Mouse (Mus musculus) liver, embryonic 11.5 days (tissue): ENCODE measurements at regions not wholly inside any gene's neighbourhood (a gene's known extent, or its start where the extent isn't known, plus 50 kb on each side); places are given as distances from the start of the nearest gene placed in this dataset.

Source experiments
- ATAC-seq: fragments of 200-750 bp; cut with Nextera tagmentation; replicated peaks from 2 replicates; pipeline ENCODE4 v1.8.0; 2017; ENCODE audit warnings: moderate number of reproducible peaks, mild to moderate bottlenecking, moderate TSS enrichment, moderate library complexity; ENCODE audit not compliant: low FRiP score
- DNase-seq: peaks from one replicate; pipeline ENCODE4 v3.0.0-alpha.2; 2017; ENCODE audit warnings: low spot score
- H3K27ac ChIP-seq: fragments of 300-500 bp; sonication (generic); 2 replicates; pipeline ENCODE4 v1.5.1; 2014; ENCODE audit warnings: mild to moderate bottlenecking, low read depth, low read length, control low read depth
- H3K27me3 ChIP-seq: fragments of 300-500 bp; sonication (generic); replicated peaks from 2 replicates; pipeline ENCODE4 v1.6.1; 2014; ENCODE audit warnings: low read length, mixed read lengths; ENCODE audit not compliant: control insufficient read depth, insufficient read depth
- H3K36me3 ChIP-seq: fragments of 300-500 bp; sonication (generic); 2 replicates; pipeline ENCODE4 v1.6.1; 2014; ENCODE audit warnings: mild to moderate bottlenecking, low read length, moderate library complexity, mixed read lengths; ENCODE audit not compliant: control insufficient read depth, insufficient read depth
- H3K4me1 ChIP-seq: fragments of 300-500 bp; sonication (generic); replicated peaks from 2 replicates; pipeline ENCODE4 v1.6.1; 2014; ENCODE audit warnings: low read length, mixed read lengths; ENCODE audit not compliant: control insufficient read depth, insufficient read depth
- H3K4me2 ChIP-seq: fragments of 300-500 bp; sonication (generic); 2 replicates; pipeline ENCODE4 v1.6.1; 2014; ENCODE audit warnings: mild to moderate bottlenecking, control low read depth, moderate library complexity
- H3K4me3 ChIP-seq: fragments of 300-500 bp; sonication (generic); 2 replicates; pipeline ENCODE4 v1.5.1; 2014; ENCODE audit warnings: low read depth, low read length, control low read depth
- H3K9ac ChIP-seq: fragments of 300-500 bp; sonication (generic); 2 replicates; pipeline ENCODE4 v1.6.1; 2014; ENCODE audit warnings: low read depth, low read length, control low read depth
- H3K9me3 ChIP-seq: fragments of 300-500 bp; sonication (generic); 2 replicates; pipeline ENCODE4 v1.6.1; 2016; ENCODE audit warnings: low read length, inconsistent platforms, mixed read lengths; ENCODE audit not compliant: control insufficient read depth
- WGBS: fragments of 180-500 bp; shearing (Covaris S2); extraction: QIAGEN DNeasy Blood & Tissue Kit; methylation state at CpG from one replicate; pipeline ENCODE4 v1.1.7; 2014; 5-methylcytosine and 5-hydroxymethylcytosine counted together

GRCm38 (mm10) chr6:100083127-100083526 is 204.2 kb downstream of the Rybp start:
- no peak overlapping the region for H3K9ac ChIP-seq
- WGBS, result 78% methylated on average over 5 of the region's 5 CpGs
- ATAC-seq, result no peak
- no peak overlapping the region for H3K4me3 ChIP-seq
- H3K27ac ChIP-seq, result no peak overlapping the region
- no peaks in the 10 kb centered on the region for H3K9me3 ChIP-seq
- no peak overlapping the region for H3K4me2 ChIP-seq
- H3K4me1 ChIP-seq, result no peaks in the 10 kb centered on the region
- no peak for DNase-seq
- H3K27me3 ChIP-seq, result no peaks in the 10 kb centered on the region
- no peaks in the 10 kb centered on the region for H3K36me3 ChIP-seq

- Histone ChIP-seq H3K4me3 (no peak overlapping the region), H3K27ac (no peak overlapping the region), H3K9me3 (0 out of 2 replicates have a peak, but pooled peaks cover 3% of the 10 kb centered on the region), H3K4me1 (no peaks in the 10 kb centered on the region), H3K9ac (no peak overlapping the region), H3K4me2 (no peak overlapping the region), H3K36me3 (no peaks in the 10 kb centered on the region), H3K27me3 (peaks cover 4% of the 10 kb centered on the region; the same call in 1 of the 2 replicates)
- no peak for DNase-seq
- ATAC-seq, result no peak; the same call in 1 of the 2 replicates
- WGBS, result 32% methylated on average over 10 of the region's 10 CpGs
Measured at GRCm38 (mm10) chr6:100074672-100075335, 212.5 kb downstream of the Rybp start.

- 62% methylated on average over 6 of the region's 6 CpGs for WGBS
Measured at GRCm38 (mm10) chr6:100072261-100072968, 214.9 kb downstream of the Rybp start.

GRCm38 (mm10) chr6:100069151-100069550 is 218.1 kb downstream of the Rybp start:
- no peak overlapping the region for H3K9ac ChIP-seq
- DNase-seq (no peak), ATAC-seq (no peak)
- 77% methylated on average over 4 of the region's 4 CpGs for WGBS
- no peaks in the 10 kb centered on the region for H3K9me3 ChIP-seq
- H3K4me2 ChIP-seq, result no peak overlapping the region
- no peak overlapping the region for H3K27ac ChIP-seq
- H3K27me3 ChIP-seq, result no peaks in the 10 kb centered on the region; the same call in 1 of the 2 replicates
- H3K4me1 ChIP-seq, result no peaks in the 10 kb centered on the region
- H3K36me3 ChIP-seq, result no peaks in the 10 kb centered on the region
- H3K4me3 ChIP-seq, result no peak overlapping the region

More at GRCm38 (mm10) chr6:100072261-100072968, 214.9 kb downstream of the Rybp start:
- Histone ChIP-seq H3K27ac (no peak overlapping the region), H3K9ac (no peak overlapping the region), H3K9me3 (0 out of 2 replicates have a peak, but pooled peaks cover 3% of the 10 kb centered on the region), H3K36me3 (no peaks in the 10 kb centered on the region), H3K27me3 (peaks cover 4% of the 10 kb centered on the region; the same call in 1 of the 2 replicates), H3K4me2 (no peak overlapping the region), H3K4me3 (no peak overlapping the region), H3K4me1 (no peaks in the 10 kb centered on the region)
- DNase-seq, result no peak
- ATAC-seq, result no peak

- WGBS, result 84% methylated on average over 4 of the region's 4 CpGs
- no peaks in the 10 kb centered on the region for H3K36me3 ChIP-seq
- no peaks in the 10 kb centered on the region for H3K9me3 ChIP-seq
- DNase-seq (no peak), ATAC-seq (no peak)
- no peak overlapping the region for H3K4me3 ChIP-seq
- no peak overlapping the region for H3K27ac ChIP-seq
- no peaks in the 10 kb centered on the region; the same call in 1 of the 2 replicates for H3K27me3 ChIP-seq
- no peak overlapping the region for H3K9ac ChIP-seq
- H3K4me2 ChIP-seq, result no peak overlapping the region
- no peaks in the 10 kb centered on the region for H3K4me1 ChIP-seq
Measured at GRCm38 (mm10) chr6:100067273-100067672, 220.0 kb downstream of the Rybp start.

- Histone ChIP-seq H3K36me3 (no peaks in the 10 kb centered on the region), H3K27ac (no peak overlapping the region), H3K4me1 (no peaks in the 10 kb centered on the region), H3K27me3 (no peaks in the 10 kb centered on the region; the same call in 1 of the 2 replicates), H3K9me3 (no peaks in the 10 kb centered on the region), H3K4me3 (no peak overlapping the region), H3K4me2 (no peak overlapping the region), H3K9ac (no peak overlapping the region)
- ATAC-seq (peak; percentile 54; the same call in 1 of the 2 replicates), DNase-seq (no peak)
- WGBS, result 71% methylated on average over 3 of the region's 3 CpGs
Measured at GRCm38 (mm10) chr6:100065586-100065985, 221.7 kb downstream of the Rybp start.

GRCm38 (mm10) chr6:100062961-100063360 is 224.3 kb downstream of the Rybp start:
- Histone ChIP-seq H3K9me3 (no peaks in the 10 kb centered on the region), H3K9ac (no peak overlapping the region), H3K27ac (no peak overlapping the region), H3K4me1 (no peaks in the 10 kb centered on the region), H3K27me3 (peaks cover 2% of the 10 kb centered on the region; the same call in 1 of the 2 replicates), H3K4me2 (no peak overlapping the region), H3K36me3 (no peaks in the 10 kb centered on the region), H3K4me3 (no peak overlapping the region)
- WGBS, result 76% methylated on average over 8 of the region's 8 CpGs
- no peak for ATAC-seq
- no peak for DNase-seq

- DNase-seq, result no peak
- Histone ChIP-seq H3K4me1 (no peaks in the 10 kb centered on the region), H3K27ac (no peak overlapping the region), H3K9ac (no peak overlapping the region), H3K4me2 (no peak overlapping the region), H3K4me3 (no peak overlapping the region), H3K9me3 (no peaks in the 10 kb centered on the region), H3K27me3 (peaks cover 2% of the 10 kb centered on the region; the same call in 1 of the 2 replicates), H3K36me3 (no peaks in the 10 kb centered on the region)
- WGBS, result 61% methylated on average over 8 of the region's 8 CpGs
- no peak for ATAC-seq
Measured at GRCm38 (mm10) chr6:100059803-100060202, 227.5 kb downstream of the Rybp start.
